Mouse (Mus musculus) hindbrain, embryonic 15.5 days (tissue): ENCODE measurements around the gene Tipin. TPM values are rescaled to one million over a fixed set of nuclear protein-coding genes. Genes with fewer than 3 reads are reported as not detected.
A peak's percentile ranks its signal among the peaks of the same experiment; 100 is the strongest.
"Not testable (repeated sequence)": the region's sequence is repeated elsewhere in the genome, so short reads cannot be mapped to it uniquely, and the experiment has no call there.

Experiments
- ATAC-seq: fragments of 200-750 bp; cut with Nextera tagmentation; 2 replicates; pipeline ENCODE4 v1.8.0; 2017; ENCODE audit warnings: low read depth, moderate number of reproducible peaks, moderate TSS enrichment; ENCODE audit not compliant: low FRiP score
- H3K27ac ChIP-seq: fragments of 300-500 bp; sonication (generic); replicated peaks from 2 replicates; pipeline ENCODE4 v1.5.1; 2015; ENCODE audit warnings: mild to moderate bottlenecking, inconsistent platforms
- H3K27me3 ChIP-seq: fragments of 300-500 bp; sonication (generic); 2 replicates; pipeline ENCODE4 v1.6.1; 2015; ENCODE audit warnings: control low read depth, inconsistent platforms
- H3K36me3 ChIP-seq: fragments of 300-500 bp; sonication (generic); 2 replicates; pipeline ENCODE4 v1.6.1; 2015; ENCODE audit warnings: control low read depth, inconsistent platforms
- H3K4me1 ChIP-seq: fragments of 300-500 bp; sonication (generic); replicated peaks from 2 replicates; pipeline ENCODE4 v1.6.1; 2015; ENCODE audit warnings: control low read depth, inconsistent platforms
- H3K4me2 ChIP-seq: fragments of 300-500 bp; sonication (generic); 2 replicates; pipeline ENCODE4 v1.6.1; 2015; ENCODE audit warnings: moderate library complexity, mild to moderate bottlenecking, inconsistent platforms
- H3K4me3 ChIP-seq: fragments of 300-500 bp; sonication (generic); 2 replicates; pipeline ENCODE4 v1.5.1; 2015; ENCODE audit warnings: mild to moderate bottlenecking, inconsistent platforms
- H3K9ac ChIP-seq: fragments of 300-500 bp; sonication (generic); 2 replicates; pipeline ENCODE4 v1.6.1; 2015; ENCODE audit warnings: inconsistent platforms
- H3K9me3 ChIP-seq: fragments of 300-500 bp; sonication (generic); 2 replicates; pipeline ENCODE4 v1.6.1; 2016; ENCODE audit warnings: control low read depth, inconsistent platforms
- WGBS: fragments of 180-500 bp; shearing (Covaris S2); methylation state at CpG from one replicate; pipeline ENCODE4 v1.1.7; 2015; 5-methylcytosine and 5-hydroxymethylcytosine counted together
- polyA plus RNA-seq: library from polyadenylated mRNA; unstranded; fragments of >200 nt; fragmentation: Nextera tagmentation; extraction: Ambion mirVana; gene quantifications from 2 replicates; pipeline ENCODE4 v1.2.1, GENCODE M21; 2015

Gene Tipin
- polyA plus RNA-seq, 1 experiment from 2014 or later, result 82.3 TPM

GRCm38 (mm10) chr9:64252591-64253020 is 28.8 kb upstream of the Tipin start:
- no peak for ATAC-seq
- Histone ChIP-seq H3K4me2 (peak overlapping the region; percentile 86), H3K9me3 (no peaks in the 10 kb centered on the region), H3K36me3 (no peaks in the 10 kb centered on the region), H3K4me1 (peaks cover 26% of the 10 kb centered on the region), H3K9ac (peak overlapping the region; percentile 85), H3K4me3 (peak overlapping the region; percentile 90), H3K27me3 (no peaks in the 10 kb centered on the region), H3K27ac (peak overlapping the region; percentile 91)
- WGBS, result 0% methylated on average over 16 of the region's 16 CpGs

GRCm38 (mm10) chr9:64253021-64253904 is 28.1 kb upstream of the Tipin start, which contains the start of gene Map2k1:
Map2k1 (minus strand) TSS chr9:64253631.
- Histone ChIP-seq H3K27me3 (no peaks in the 10 kb centered on the region), H3K9ac (peak within 1 kb of the TSS; percentile 85), H3K9me3 (no peaks in the 10 kb centered on the region), H3K4me1 (peaks cover 26% of the 10 kb centered on the region), H3K4me2 (peak within 1 kb of the TSS; percentile 86), H3K36me3 (no peaks in the 10 kb centered on the region), H3K27ac (peak within 1 kb of the TSS; percentile 91), H3K4me3 (peak within 1 kb of the TSS; percentile 90)
- ATAC-seq, result peak; percentile 98
- WGBS, result 0% methylated on average over 87 of the region's 89 CpGs

- Histone ChIP-seq H3K27me3 (no peaks in the 10 kb centered on the region), H3K4me3 (no peak overlapping the region), H3K4me1 (peaks cover 21% of the 10 kb centered on the region), H3K4me2 (no peak overlapping the region), H3K36me3 (no peaks in the 10 kb centered on the region), H3K9ac (no peak overlapping the region), H3K9me3 (no peaks in the 10 kb centered on the region), H3K27ac (no peak overlapping the region)
- 80% methylated on average over 3 of the region's 3 CpGs for WGBS
- no peak for ATAC-seq
These were observed 26.0 kb upstream of the Tipin start for GRCm38 (mm10) chr9:64255422-64255821.

GRCm38 (mm10) chr9:64256204-64256603 is 25.2 kb upstream of the Tipin start:
- no peaks in the 10 kb centered on the region for H3K36me3 ChIP-seq
- H3K9me3 ChIP-seq, result no peaks in the 10 kb centered on the region
- H3K9ac ChIP-seq, result no peak overlapping the region
- H3K27me3 ChIP-seq, result no peaks in the 10 kb centered on the region
- no peak overlapping the region for H3K4me2 ChIP-seq
- peaks cover 15% of the 10 kb centered on the region for H3K4me1 ChIP-seq
- WGBS, result 95% methylated on average over 3 of the region's 3 CpGs
- no peak overlapping the region for H3K27ac ChIP-seq
- ATAC-seq, result no peak
- no peak overlapping the region for H3K4me3 ChIP-seq

- Histone ChIP-seq H3K27ac (no peak overlapping the region), H3K4me3 (no peak overlapping the region), H3K9ac (no peak overlapping the region), H3K4me2 (no peak overlapping the region), H3K36me3 (no peaks in the 10 kb centered on the region), H3K4me1 (no peaks in the 10 kb centered on the region), H3K27me3 (no peaks in the 10 kb centered on the region), H3K9me3 (no peaks in the 10 kb centered on the region)
- 95% methylated on average over 5 of the region's 5 CpGs for WGBS
- ATAC-seq, result no peak
These were observed 21.5 kb upstream of the Tipin start for GRCm38 (mm10) chr9:64259906-64260305.

GRCm38 (mm10) chr9:64261023-64261422 is 20.4 kb upstream of the Tipin start:
- Histone ChIP-seq H3K4me1 (no peaks in the 10 kb centered on the region), H3K9ac (no peak overlapping the region), H3K9me3 (no peaks in the 10 kb centered on the region), H3K4me3 (no peak overlapping the region), H3K36me3 (no peaks in the 10 kb centered on the region), H3K27me3 (no peaks in the 10 kb centered on the region), H3K4me2 (no peak overlapping the region), H3K27ac (no peak overlapping the region)
- WGBS, result 90% methylated on average over 4 of the region's 4 CpGs
- ATAC-seq, result no peak

- Histone ChIP-seq H3K36me3 (no peaks in the 10 kb centered on the region), H3K9me3 (no peaks in the 10 kb centered on the region), H3K4me2 (no peak overlapping the region), H3K27ac (no peak overlapping the region), H3K4me3 (no peak overlapping the region), H3K27me3 (no peaks in the 10 kb centered on the region), H3K9ac (no peak overlapping the region), H3K4me1 (no peaks in the 10 kb centered on the region)
- WGBS, result 51% methylated on average over 1 of the region's 1 CpGs
- no peak for ATAC-seq
These were observed 16.6 kb upstream of the Tipin start for GRCm38 (mm10) chr9:64264813-64265212.

GRCm38 (mm10) chr9:64267231-64267630 is 14.2 kb upstream of the Tipin start:
- WGBS, result 95% methylated on average over 1 of the region's 1 CpGs
- ATAC-seq, result no peak
- Histone ChIP-seq H3K9ac (no peak overlapping the region), H3K27me3 (no peaks in the 10 kb centered on the region), H3K4me3 (no peak overlapping the region), H3K4me1 (no peaks in the 10 kb centered on the region), H3K36me3 (no peaks in the 10 kb centered on the region), H3K27ac (no peak overlapping the region), H3K9me3 (no peaks in the 10 kb centered on the region), H3K4me2 (no peak overlapping the region)

- 85% methylated on average over 10 of the region's 10 CpGs for WGBS
- Histone ChIP-seq H3K9ac (no peak overlapping the region), H3K36me3 (no peaks in the 10 kb centered on the region), H3K4me2 (no peak overlapping the region), H3K9me3 (no peaks in the 10 kb centered on the region), H3K27me3 (no peaks in the 10 kb centered on the region), H3K4me1 (no peaks in the 10 kb centered on the region), H3K27ac (no peak overlapping the region), H3K4me3 (no peak overlapping the region)
- no peak for ATAC-seq
These were observed 13.2 kb upstream of the Tipin start for GRCm38 (mm10) chr9:64268196-64268595.

GRCm38 (mm10) chr9:64268836-64269235 is 12.5 kb upstream of the Tipin start:
- not testable (repeated sequence) for H3K9me3 ChIP-seq, H3K4me3 ChIP-seq, ATAC-seq, H3K27ac ChIP-seq, H3K27me3 ChIP-seq, H3K4me1 ChIP-seq, H3K4me2 ChIP-seq, H3K9ac ChIP-seq, H3K36me3 ChIP-seq
- 95% methylated on average over 8 of the region's 8 CpGs for WGBS

GRCm38 (mm10) chr9:64271249-64271648 is 10.1 kb upstream of the Tipin start:
- Histone ChIP-seq H3K27me3 (no peaks in the 10 kb centered on the region), H3K4me1 (no peaks in the 10 kb centered on the region), H3K36me3 (no peaks in the 10 kb centered on the region), H3K4me2 (no peak overlapping the region), H3K4me3 (no peak overlapping the region), H3K9me3 (no peaks in the 10 kb centered on the region), H3K9ac (no peak overlapping the region), H3K27ac (no peak overlapping the region)
- ATAC-seq, result no peak
- 70% methylated on average over 3 of the region's 3 CpGs for WGBS

- no peaks in the 10 kb centered on the region for H3K9me3 ChIP-seq
- ATAC-seq, result no peak
- WGBS, result 52% methylated on average over 7 of the region's 7 CpGs
These were observed 8.8 kb upstream of the Tipin start for GRCm38 (mm10) chr9:64272611-64273010.

More at GRCm38 (mm10) chr9:64272611-64273010, 8.8 kb upstream of the Tipin start:
- no peaks in the 10 kb centered on the region for H3K27me3 ChIP-seq
- no peak overlapping the region for H3K4me2 ChIP-seq
- no peak overlapping the region for H3K4me3 ChIP-seq
- no peak overlapping the region for H3K9ac ChIP-seq
- no peaks in the 10 kb centered on the region for H3K4me1 ChIP-seq
- no peak overlapping the region for H3K27ac ChIP-seq
- no peaks in the 10 kb centered on the region for H3K36me3 ChIP-seq
